Mouse (Mus musculus): ENCODE results near the gene Ngp. TPM values are rescaled to one million over a fixed set of nuclear protein-coding genes. Genes with fewer than 3 reads are reported as not detected.

The Ngp gene
- polyA plus RNA-seq, 1 experiment from 2014 or later, result 0.23 TPM

- Histone ChIP-seq H3K4me1 (ENCODE audit: control insufficient read depth, insufficient read depth, low read length) (no peaks in the 10 kb centered on the region), H3K27ac (ENCODE audit: low read depth, low read length) (no peak overlapping the region), H3K9me3 (ENCODE audit: control insufficient read depth, low read length) (no peaks in the 10 kb centered on the region), H3K36me3 (ENCODE audit: control insufficient read depth, insufficient read depth, low read length) (no peaks in the 10 kb centered on the region), H3K4me3 (ENCODE audit: low read depth, low read length) (no peak overlapping the region), H3K9ac (replicated peaks; ENCODE audit: low read depth, low read length) (no peak overlapping the region), H3K4me2 (ENCODE audit: low read depth, low read length) (no peak overlapping the region), H3K27me3 (ENCODE audit: control insufficient read depth, insufficient read depth, low read length) (no peaks in the 10 kb centered on the region)
- ATAC-seq (ENCODE audit: low read depth), result no peak
- WGBS, result 90% methylated on average over 3 of the region's 3 CpGs
These were observed 46.6 kb downstream of the Ngp start for GRCm38 (mm10) chr9:110466179-110466578.

Other genes with a start within 250 kb of the Ngp start
- gene Cspg5, start 176.0 kb upstream of the Ngp start, polyA plus RNA-seq (2014; fragmentation: Nextera tagmentation; extraction: Ambion mirVana), result 90.1 and 120 TPM in 2 replicates
- gene Elp6, start 114.6 kb upstream of the Ngp start, polyA plus RNA-seq (2014; fragmentation: Nextera tagmentation; extraction: Ambion mirVana), result 41.0 and 41.6 TPM in 2 replicates
- 49.0 and 49.8 TPM in 2 replicates for gene Scap, start 86.5 kb upstream of the Ngp start, polyA plus RNA-seq (2014; fragmentation: Nextera tagmentation; extraction: Ambion mirVana)
- gene Ptpn23, start 11.5 kb upstream of the Ngp start, polyA plus RNA-seq (2014; fragmentation: Nextera tagmentation; extraction: Ambion mirVana), result 25.3 TPM in 2 replicates
- 24.1 and 24.3 TPM in 2 replicates for gene Klhl18, start 56.9 kb downstream of the Ngp start, polyA plus RNA-seq (2014; fragmentation: Nextera tagmentation; extraction: Ambion mirVana)
- 3.5 and 3.7 TPM in 2 replicates for gene Kif9, start 57.2 kb downstream of the Ngp start, polyA plus RNA-seq (2014; fragmentation: Nextera tagmentation; extraction: Ambion mirVana)
- 56.6 and 61.2 TPM in 2 replicates for gene Setd2, start 112.8 kb downstream of the Ngp start, polyA plus RNA-seq (2014; fragmentation: Nextera tagmentation; extraction: Ambion mirVana)
- 14.1 and 21.4 TPM in 2 replicates for gene Nradd, start 204.7 kb downstream of the Ngp start, polyA plus RNA-seq (2014; fragmentation: Nextera tagmentation; extraction: Ambion mirVana)
- 4.8 and 5.0 TPM in 2 replicates for gene Nbeal2, start 234.4 kb downstream of the Ngp start, polyA plus RNA-seq (2014; fragmentation: Nextera tagmentation; extraction: Ambion mirVana)
- 101 and 112 TPM in 2 replicates for gene Ccdc12, start 236.8 kb downstream of the Ngp start, polyA plus RNA-seq (2014; fragmentation: Nextera tagmentation; extraction: Ambion mirVana)